Mouse (Mus musculus): ENCODE data around the gene Ddx42.
"Not testable (repeated sequence)": the region's sequence is repeated elsewhere in the genome, so short reads cannot be mapped to it uniquely, and the experiment has no call there.

Ddx42 gene

DNA sequence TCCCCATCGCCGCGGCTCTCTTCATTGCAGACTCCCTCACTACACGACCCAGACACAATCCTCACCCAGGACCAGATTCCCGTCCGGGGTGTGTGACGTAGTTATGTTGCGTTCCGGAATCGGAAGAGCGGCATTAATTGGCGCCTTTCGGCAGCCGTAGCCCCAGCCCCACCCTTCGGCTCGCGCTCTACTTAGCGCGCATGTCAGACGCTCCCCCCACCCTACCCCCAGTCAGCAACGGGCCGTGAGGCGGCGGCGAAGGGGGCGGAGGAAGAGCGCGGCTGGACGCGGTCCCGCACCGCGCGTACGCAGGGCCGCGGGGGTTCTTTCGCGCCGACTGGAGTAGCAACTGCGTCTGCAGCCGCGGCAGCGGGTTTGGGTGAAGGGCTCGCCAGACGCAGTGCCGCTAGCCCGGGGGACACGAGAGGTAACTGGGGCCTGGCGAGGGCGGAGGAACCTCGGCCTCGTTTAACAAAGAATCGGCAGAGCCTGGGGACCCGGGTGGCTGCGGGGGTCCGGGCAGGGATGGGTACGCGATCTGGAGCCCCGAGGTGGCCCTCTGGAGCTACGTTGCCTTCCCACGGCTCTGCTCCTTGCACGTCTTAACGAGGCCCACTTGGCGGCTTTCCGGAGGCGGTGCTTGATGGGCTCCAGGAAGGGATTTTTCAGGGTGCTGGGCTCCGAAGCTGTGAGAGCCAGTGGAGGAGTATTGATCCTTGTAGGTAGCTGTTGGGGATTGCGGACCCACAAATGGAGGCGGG is at the start of gene Ddx42:
Gene Ddx42 (plus strand): TSS at position 197 of the 761 bp plus-strand sequence.
- peak; percentile 93 for DNase-seq (ENCODE audit: low read depth, low spot score)

DNA sequence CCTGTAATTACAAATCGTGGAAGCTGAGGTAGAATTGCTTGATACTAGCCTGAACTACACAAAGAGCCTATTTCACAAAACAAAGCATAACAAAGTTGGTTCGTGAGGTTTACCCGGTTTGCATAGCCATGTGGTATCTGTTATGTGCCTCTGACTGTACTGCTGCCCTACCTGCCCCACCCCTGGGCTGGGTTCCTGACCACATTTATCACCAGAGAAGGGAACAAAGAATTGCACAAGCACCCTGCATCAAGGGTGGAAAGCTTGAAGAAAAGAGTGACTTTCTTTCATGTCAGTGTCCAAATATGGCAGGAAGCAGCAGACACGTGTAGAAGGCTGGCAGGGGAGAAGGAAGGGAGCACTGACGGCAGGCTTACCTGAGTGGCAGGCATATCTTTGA is 49.3 kb upstream of the Ddx42 start:
- no peak for DNase-seq (ENCODE audit: low read depth, low spot score)

DNA sequence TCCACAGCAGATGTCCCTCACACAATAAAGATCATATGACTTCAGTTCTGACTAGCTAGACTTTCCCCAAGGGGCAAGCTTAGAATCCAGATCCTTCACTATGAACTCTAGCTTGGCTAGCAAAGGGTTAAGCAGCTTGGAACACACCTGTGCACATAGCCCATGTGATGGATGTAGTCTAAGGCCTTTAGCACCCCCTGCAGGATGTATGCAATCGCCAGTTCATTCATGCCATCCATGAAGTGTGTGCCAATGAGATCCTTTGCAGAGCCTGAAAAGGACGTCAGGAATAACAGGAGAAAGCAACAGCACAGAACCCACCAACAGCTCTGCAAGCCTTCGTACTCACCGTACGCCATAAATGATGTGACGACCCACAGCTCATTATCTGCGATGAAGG is 45.9 kb upstream of the Ddx42 start:
- DNase-seq (ENCODE audit: low read depth, low spot score), result no peak

DNA sequence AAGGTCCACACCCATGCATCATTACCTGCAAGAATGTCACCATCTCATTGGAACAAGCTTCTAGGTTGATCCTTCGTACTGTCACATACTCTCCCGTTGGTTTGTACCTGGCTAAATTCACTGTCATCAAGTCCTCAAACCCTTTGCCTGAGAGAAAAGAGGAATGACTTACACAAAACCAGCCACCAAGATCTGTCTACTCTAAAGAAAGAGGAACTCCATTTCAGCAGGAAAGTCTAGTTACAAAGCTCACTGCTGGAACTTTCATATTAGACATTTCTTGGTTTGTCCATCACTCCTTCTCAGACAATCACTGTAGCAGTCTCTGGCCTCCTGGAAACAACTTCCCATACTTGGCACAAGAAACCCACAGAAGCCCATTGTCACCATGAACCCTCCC is 43.5 kb upstream of the Ddx42 start:
- DNase-seq (ENCODE audit: low read depth, low spot score), result no peak

DNA sequence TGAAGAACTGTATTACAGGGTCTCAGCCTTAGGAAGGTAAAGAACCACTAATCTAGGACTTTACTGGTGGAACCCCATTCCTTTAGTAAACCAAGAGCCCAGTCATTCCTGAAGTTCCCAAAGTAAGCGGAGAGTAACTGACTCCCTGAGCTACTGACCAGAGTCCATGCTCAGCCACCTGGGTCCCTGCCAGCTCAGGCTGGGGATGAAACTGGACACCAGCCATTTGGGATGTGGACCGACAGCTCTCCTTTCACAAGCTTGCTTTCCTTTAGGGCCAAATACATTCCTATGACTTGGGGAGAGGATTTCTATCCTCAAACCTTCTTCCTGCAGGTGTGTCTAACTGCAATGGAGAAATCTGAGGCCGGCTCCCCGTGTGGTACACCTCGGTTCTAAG is 42.4 kb upstream of the Ddx42 start:
- no peak for DNase-seq (ENCODE audit: low read depth, low spot score)

DNA sequence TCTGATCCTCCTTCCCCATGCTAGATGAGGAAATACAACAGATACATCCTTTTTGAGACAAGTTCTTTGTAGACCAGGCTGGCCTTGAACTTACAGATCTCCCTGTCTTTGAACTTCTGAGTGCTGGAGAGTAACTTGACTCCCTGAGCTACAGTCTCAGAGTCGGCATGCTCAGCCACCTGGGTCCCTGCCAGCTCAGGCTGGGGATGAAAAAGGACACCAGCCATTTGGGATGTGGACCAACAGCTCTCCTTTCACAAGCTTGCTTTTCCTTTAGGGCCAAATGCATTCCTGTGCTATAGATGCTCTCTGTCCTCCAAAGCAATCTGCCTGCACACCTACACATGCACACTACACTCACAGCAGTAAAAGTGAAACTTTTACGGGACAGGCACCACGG is 41.6 kb upstream of the Ddx42 start:
- DNase-seq (ENCODE audit: low read depth, low spot score), result no peak

DNA sequence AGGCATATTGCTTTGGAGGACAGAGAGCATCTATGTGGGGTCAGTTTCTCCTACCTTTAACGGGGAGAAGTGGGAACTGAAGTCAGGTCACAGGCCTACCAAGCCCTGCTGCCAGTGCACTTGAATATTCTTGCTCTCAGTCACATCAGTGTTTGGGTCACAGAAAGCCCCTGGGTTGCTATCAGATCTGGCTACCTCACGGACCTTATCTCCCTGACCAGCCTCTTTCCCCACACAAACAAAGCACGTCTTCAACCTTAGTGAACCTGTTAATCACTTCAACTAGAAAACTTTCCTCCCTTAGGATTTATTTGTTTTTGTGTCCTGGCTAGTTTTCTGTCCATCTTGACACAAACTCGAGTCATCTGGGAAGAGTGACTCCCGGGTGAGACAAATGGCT is 40.4 kb upstream of the Ddx42 start:
- no peak for DNase-seq (ENCODE audit: low read depth, low spot score)

DNA sequence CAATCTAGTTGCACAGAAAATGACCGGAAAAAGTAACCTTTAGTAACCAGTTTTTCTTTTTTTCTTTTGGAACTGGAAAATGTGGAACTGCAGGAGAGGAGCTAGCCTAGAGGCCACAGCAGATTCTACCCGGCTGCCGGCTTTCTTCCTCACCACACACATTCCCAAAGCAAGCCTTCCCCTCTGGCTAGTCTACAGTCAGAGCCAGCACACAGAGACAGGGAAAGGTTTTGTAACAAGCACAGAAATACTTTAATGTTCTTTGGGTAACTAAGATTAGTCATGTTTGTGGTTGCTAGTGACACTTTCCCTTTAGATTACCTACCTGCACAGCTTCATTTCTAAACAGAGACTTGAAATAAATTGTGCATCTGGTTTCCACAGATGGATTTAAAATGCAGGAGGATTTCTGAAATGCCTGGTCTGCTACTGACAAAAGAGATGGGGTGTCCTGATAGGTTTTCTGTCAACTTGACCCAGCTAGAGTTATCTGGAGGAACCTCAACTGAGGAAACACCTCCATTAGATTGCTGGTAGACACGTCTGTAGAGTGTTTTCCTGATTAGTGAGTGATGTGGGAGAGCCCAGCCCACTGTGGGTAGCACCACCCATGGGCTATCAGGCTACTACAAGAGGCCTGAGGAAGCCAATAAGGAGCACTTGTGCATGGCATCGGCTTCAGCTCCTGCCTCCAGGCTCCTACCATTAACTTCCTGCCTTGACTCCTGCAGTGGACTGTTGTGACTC is 38.5 kb upstream of the Ddx42 start:
- no peak for DNase-seq (ENCODE audit: low read depth, low spot score)

DNA sequence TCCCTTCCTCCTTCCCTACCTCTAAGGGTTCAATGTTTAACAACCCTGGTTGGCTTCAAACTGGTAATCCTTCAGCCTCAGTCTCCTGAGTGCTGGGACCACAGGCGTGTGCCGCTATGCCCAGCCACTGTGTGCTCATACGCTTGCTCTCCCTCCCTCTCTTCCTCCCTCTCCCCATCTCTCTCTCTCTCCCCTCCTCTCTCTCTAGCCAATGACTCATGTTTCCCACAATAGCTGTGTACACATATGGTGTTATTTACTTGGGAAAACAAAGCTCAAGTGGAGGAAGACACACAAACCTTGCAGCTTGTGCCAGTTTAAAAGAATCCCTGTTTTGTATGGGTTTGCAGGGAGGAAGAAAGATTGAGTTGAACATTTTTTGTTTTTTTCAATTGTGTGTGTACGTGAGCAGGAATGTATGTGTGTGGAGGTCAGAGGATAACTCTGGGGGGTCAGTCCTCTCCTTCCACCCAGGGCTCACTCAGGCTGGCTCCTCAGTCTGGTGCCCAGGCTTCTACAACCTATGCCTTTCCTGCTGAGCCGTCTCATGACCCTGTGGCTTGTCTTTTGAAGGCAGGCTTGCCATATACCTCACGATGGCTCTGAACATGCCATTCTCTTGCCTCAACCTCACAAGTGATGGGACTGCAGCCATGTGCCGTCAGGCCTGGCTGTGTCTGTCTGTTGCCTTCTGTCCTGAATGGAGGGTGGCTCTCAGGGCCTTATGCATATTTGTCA is 36.8 kb upstream of the Ddx42 start:
- DNase-seq (ENCODE audit: low read depth, low spot score), result no peak

DNA sequence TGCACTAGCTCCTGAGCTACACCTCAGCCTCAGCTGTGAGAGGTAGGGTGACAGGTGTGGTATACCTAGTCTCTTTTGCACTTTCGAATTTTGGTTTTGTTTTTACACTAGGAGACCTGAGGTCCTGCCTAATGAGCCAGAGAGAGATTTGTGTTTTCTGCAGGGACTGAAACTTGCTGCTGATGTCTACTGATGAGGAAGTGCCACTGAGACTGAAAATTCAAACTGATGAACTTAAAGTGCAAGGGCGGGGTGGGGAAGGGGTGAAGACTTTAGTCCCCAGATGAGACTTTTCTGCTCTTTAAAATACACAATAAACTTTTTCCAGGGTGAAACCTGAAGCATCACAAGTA is 36.3 kb upstream of the Ddx42 start:
- DNase-seq (ENCODE audit: low read depth, low spot score), result no peak

DNA sequence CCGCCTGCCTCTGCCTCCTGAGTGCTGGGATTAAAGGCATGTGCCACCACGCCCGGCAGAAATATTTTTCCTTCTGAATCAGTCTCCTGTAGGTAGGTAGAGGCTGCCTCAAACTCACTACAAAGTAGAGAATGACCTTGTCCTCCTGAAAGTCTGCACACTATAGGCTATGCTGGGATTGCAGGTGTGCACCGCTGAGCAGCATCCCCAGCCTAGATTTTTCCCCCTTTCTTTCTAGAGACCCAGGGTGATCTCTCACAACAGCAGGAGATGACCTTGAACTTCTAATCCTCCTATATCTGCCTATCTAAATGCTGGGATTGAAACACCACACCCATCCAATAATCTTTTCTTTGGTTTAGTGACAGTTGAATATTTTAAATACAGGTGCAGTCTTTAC is 29.4 kb upstream of the Ddx42 start:
- DNase-seq (ENCODE audit: low read depth, low spot score), result peak; percentile 26

DNA sequence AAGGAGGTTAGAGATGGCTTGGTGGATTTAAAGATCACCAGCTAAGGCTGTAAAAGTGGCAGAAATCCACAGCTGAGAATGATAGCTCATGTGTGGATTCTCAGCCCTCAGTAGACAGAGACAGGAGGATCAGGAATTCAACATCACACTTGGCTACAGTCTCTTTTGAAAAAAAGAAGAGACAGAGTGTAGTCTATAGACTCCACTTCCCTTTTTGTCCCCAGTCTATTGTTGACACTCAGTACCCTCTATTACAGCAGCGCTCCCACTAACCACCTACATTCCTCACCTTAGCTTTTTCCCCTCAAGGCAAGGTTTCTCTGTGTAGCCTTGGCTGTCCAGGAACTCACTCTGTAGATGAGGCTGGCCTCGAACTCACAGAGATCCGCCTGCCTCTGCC is 25.0 kb upstream of the Ddx42 start:
- no peak for DNase-seq (ENCODE audit: low read depth, low spot score)

DNA sequence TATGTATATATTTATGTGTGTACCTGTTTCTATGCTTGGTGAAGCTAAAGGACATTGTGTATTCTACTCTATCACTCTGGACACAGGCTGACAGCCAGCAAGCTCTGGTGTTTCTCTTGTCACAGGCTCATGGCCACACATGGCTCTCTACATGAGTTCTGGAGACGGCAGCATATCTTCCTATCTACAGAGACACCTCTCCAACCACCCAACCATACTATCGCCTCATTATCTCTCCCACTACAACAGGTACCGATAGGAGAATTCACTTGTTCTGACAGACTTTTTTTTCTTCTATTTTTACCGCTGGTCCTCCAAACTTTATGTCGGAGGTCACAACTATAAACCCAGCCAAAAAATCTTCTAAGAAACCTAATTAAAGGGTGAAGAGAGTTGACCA is 24.5 kb upstream of the Ddx42 start:
- no peak for DNase-seq (ENCODE audit: low read depth, low spot score)

DNA sequence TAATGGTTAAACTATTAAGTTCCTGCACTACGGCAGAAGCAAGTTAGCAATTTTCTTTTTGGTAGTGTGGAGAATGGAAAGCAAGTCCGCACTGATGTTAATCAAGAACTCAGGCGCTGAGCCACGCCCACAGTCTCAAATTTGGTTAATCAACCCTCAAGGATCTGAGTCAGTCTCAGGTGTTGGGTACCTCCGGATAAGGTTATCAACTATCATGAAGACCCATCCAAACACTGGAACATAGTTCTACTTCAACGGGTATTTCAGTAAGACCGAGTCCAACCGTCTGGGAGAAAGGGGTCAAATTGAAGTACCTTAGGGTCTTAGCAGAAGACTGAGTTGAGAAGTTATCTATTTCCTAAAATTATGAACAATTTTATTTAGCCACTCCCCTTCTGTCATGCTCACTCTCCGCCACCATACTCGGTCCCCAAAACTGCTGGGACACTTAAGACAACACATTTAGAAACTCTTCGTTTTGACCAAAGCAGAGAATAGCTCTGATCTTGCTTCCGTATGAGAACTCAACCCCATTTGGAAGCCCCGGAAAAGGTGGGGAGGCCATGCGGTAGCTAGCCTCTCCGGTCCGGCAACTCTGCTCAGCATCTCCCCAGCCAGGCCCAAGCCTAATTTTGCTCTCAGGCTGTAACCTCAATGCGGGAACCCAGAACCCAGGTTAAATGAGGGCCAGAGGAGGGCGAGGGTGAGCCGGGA is 23.9 kb upstream of the Ddx42 start:
- no peak for DNase-seq (ENCODE audit: low read depth, low spot score)

DNA sequence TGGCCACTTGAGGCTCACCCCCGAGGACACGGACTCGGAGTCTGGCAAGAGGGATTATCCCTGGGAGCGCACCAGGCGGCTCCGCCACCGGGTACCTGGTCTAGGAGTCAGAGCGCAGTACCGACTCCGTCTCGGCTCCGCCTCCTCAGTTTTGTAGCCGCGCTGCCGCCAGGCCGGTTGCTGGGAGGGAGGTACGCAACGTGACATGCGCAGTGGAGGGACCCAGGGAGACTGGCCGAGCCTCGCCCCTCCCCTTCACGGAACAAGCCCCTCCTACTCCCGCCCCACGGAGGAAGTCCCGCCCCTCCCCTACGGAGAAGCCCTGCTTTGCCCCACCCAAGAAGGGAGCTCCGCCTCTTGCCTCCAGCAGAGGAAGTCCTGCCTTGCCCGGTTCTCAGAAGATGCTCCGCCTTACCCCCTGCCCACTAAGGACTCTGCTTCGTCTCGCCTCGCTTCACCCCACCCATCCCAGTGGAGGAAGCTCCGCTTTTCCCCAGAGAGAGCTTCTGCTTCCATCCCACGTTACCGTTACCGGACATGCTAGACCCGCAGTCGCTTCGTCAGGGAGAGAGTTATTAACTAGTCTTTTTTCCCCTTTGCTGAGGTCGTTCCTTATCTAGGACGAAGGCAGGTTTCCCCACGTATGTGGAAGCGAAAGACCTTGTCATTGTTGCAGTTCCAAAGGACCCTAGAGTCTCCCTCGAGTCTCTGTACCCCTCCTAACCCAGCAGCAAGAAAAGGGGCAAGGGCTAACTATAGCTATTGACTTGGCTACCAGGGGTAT is 23.2 kb upstream of the Ddx42 start:
- peak; percentile 99 for DNase-seq (ENCODE audit: low read depth, low spot score)

DNA sequence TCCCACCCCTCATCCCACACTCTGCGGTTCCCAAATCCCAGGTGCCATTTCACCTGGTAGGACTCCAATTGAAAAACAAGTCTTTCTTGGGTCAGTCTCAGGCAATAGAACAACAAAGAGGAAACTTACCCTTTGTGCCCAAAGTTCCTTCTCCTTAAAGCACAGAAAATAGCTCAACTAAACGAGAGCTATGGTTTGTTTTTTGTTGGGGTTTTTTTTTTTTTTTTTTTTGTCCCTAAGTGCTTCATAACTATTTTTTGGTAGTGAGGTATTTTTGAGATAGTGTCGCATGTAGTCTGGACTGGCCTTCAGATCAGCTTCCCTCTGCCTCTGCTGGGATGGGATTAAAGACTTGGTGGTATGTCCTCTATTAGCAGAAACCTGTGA is 22.6 kb upstream of the Ddx42 start:
- no peak for DNase-seq (ENCODE audit: low read depth, low spot score)

DNA sequence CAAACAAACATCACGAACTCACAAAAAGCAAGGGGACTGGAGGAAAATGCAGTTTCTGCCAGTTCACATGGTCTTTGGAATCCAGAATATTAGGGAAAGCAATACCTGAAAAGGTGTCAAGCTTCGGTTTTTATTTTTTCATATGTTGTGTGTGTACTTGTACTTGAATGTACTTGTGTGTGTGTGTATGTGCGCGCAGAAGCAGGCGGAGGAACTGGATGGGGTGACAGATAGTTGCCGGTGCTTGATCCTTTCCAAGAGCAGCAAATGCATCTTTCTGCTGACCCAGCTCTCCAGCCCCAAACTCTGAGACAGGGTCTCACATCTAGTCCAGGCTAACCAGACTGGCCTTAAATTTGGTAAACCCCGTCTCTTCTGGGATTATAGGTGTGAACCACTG is 21.8 kb upstream of the Ddx42 start:
- DNase-seq (ENCODE audit: low read depth, low spot score), result no peak

DNA sequence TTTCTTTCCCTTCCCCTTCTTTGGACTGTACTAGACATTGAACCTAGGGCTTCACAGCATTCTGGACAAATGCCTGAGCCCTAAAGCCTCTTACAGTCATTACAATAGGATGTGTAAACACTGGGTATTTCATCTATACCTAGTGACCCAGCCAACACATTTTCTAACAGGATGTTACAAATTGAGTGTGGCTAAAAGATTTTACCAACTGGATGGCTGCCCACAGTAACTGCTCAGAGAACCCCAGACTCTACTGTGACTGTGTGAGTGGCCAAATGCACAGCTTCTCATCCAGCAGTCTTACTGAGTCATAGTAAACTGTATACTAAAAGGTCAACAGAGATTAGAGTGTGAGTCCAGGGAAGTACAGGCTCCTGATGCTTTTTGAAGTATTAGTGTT is 21.4 kb upstream of the Ddx42 start:
- DNase-seq (ENCODE audit: low read depth, low spot score), result no peak

DNA sequence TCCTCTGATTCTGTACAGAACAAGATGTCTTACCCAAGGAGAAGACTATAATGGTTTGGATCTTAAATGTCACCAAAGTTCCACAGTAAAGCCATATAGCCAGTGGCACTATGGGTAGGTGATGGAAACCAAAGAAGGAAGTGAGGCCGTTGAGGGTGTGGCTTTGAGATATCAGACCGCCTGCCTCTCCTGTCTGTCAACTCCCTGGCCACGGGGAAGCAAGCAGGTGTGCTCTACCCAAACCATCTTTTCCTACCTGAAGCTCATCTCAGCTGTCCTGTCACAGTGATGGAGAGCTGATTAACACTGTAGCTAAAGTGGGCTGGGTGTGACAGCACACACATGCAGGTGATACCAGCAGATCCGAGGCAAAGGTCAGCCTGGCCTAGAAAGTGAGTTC is 18.4 kb upstream of the Ddx42 start:
- DNase-seq (ENCODE audit: low read depth, low spot score), result no peak

DNA sequence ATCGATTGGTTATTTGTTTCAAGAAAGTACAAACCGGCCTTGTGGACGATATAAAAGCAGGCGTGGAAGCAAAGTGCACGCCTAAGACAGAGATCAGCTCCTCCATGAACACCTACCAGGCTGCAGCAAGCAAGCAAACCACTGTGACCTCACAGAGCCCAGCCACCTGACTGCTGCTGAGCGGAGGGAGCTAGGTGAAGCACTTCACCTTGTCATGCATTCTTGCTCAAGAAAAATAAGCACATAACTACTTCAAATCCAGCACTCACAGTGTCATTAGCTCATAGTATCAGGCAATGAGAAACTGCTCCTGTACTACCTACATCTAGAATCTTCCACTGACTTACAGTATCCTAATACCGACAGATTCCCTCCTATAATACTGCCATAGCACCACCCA is 16.7 kb upstream of the Ddx42 start:
- not testable (repeated sequence) for DNase-seq (ENCODE audit: low read depth, low spot score)

DNA sequence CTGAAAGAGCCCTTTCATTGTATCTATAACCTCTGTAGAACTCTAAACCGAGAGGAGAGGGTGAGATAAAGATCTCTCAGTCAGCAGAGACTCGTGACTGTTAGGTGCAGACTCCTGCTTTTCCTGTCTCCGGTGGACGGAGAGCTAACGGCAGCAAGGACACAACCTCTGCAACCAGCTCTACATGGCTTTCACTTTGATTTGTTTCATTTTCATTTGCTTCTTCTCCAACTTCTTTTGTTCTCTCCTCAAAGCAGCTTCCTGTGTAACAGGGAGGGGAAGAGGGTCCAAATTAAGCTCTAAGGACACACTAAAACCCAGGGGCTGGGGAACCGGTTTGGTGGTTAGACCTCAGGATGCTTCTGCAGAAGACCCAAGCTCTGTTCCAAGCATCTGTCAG is 16.0 kb upstream of the Ddx42 start:
- no peak for DNase-seq (ENCODE audit: low read depth, low spot score)
